In the genomic region with DNA sequence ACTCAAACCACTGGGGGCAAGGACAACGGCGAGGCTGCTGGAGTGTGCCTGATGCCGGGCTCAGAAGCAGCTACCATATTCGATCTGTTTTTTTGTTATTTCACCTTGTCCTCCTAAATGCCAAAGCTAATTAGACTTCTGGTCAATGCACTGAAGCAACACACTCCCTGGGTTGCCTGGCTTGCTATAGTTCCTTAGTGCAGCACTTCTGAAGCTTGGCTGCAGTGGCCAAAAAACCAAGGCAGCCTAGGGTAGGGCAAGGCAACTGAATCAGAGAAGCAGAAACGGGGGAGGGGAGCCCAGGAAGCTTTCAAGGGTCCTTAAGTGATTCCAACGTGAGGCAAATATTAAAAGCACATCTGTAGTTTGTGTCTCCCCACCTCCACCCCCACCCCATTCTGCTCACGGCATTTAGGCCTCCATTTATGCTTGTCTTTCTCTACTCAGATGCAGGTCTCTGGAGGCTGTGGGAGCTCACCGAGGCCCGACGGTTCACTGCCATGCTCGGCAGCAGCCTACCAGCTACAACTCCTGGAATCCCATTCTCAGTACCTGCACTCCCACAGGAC, we compare ENCODE assay signal across 9 mouse cellular contexts. TPM values are rescaled to one million over a fixed set of nuclear protein-coding genes. Genes with fewer than 3 reads are reported as not detected.
A peak's percentile ranks its signal among the peaks of the same experiment; 100 is the strongest.
DNase-seq lines count a peak whose midpoint lies in the region; ATAC-seq lines count a peak whose summit lies in the region.
"Had no signal": no experiment of that assay in that cellular context is flagged by ENCODE, and none has a peak within 500 bp of the region (broad histone marks: within the 10 kb centered on the region; RNA-seq: fewer than 3 reads in every experiment).

No protein-coding gene starts in this region.

- peak overlapping the region; percentile 3 to 61; a peak in 3 of 4 replicates for H3K27ac ChIP-seq in heart, embryonic 14.5 days (replicated peaks in 1 of 2; ENCODE audit: control insufficient read depth in 1 of 2, insufficient read depth in 1 of 2, low read depth in 2 of 2, low read length in 2 of 2)
- H3K27ac ChIP-seq in forebrain, embryonic 16.5 days (ENCODE audit: low read length) = peak overlapping the region; percentile 73
- H3K27ac ChIP-seq in liver, embryonic 16.5 days (ENCODE audit: low read length) = peak overlapping the region; percentile 57

- H3K9ac ChIP-seq in heart, embryonic 14.5 days (ENCODE audit: low read length) = peak overlapping the region; percentile 64
- H3K9ac ChIP-seq in forebrain, embryonic 16.5 days (replicated peaks; ENCODE audit: low read depth, low read length) = peak overlapping the region; percentile 72
- peak overlapping the region; percentile 36 for H3K9ac ChIP-seq in liver, embryonic 16.5 days (ENCODE audit: low read depth, low read length)

- H3K4me3 ChIP-seq in heart, embryonic 14.5 days (ENCODE audit: control insufficient read depth in 1 of 2, insufficient read depth in 1 of 2, low read depth in 1 of 2, low read length in 2 of 2) = peak overlapping the region; percentile 21 to 76
- peak overlapping the region; percentile 65 for H3K4me3 ChIP-seq in forebrain, embryonic 16.5 days (replicated peaks; ENCODE audit: low read length)
- H3K4me3 ChIP-seq in liver, embryonic 16.5 days (ENCODE audit: low read depth, low read length) = peak overlapping the region; percentile 82

- H3K36me3 ChIP-seq in heart, embryonic 14.5 days (ENCODE audit: control insufficient read depth, insufficient read depth, low read length) = no peaks in the 10 kb centered on the region
- no peaks in the 10 kb centered on the region for H3K36me3 ChIP-seq in forebrain, embryonic 16.5 days (ENCODE audit: control insufficient read depth, insufficient read depth)
- no peaks in the 10 kb centered on the region for H3K36me3 ChIP-seq in liver, embryonic 16.5 days (ENCODE audit: control insufficient read depth, insufficient read depth)

- peaks cover 6% of the 10 kb centered on the region; the same call in 1 of the 2 replicates for H3K27me3 ChIP-seq in heart, embryonic 14.5 days (ENCODE audit: control insufficient read depth, insufficient read depth, low read length)
- no peaks in the 10 kb centered on the region for H3K27me3 ChIP-seq in forebrain, embryonic 16.5 days (replicated peaks; ENCODE audit: control insufficient read depth, insufficient read depth, low read length)
- no peaks in the 10 kb centered on the region for H3K27me3 ChIP-seq in liver, embryonic 16.5 days (ENCODE audit: control insufficient read depth, insufficient read depth, low read depth, low read length)
- H3K27me3 ChIP-seq: Patski had no signal

- no peak for ATAC-seq in heart, embryonic 14.5 days (ENCODE audit: insufficient number of reproducible peaks, insufficient read depth, low FRiP score, low read depth)
- ATAC-seq in forebrain, embryonic 16.5 days = no peak
- no peak for ATAC-seq in liver, embryonic 16.5 days (ENCODE audit: low read depth)
- ATAC-seq in activated CD4-positive, CD25-positive, alpha-beta regulatory T cell, adult 4 months = no peak

- 25% methylated on average over 11 of the region's 11 CpGs for WGBS in heart, embryonic 14.5 days
- WGBS in forebrain, embryonic 16.5 days = 20% methylated on average over 11 of the region's 11 CpGs
- 38% methylated on average over 11 of the region's 11 CpGs for WGBS in liver, embryonic 16.5 days (ENCODE audit: insufficient replicate concordance)

- peaks cover 3% of the 10 kb centered on the region; the same call in 1 of the 2 replicates for H3K9me3 ChIP-seq in heart, embryonic 14.5 days (ENCODE audit: control insufficient read depth, low read length)
- no peaks in the 10 kb centered on the region for H3K9me3 ChIP-seq in forebrain, embryonic 16.5 days (ENCODE audit: control insufficient read depth, low read length)
- H3K9me3 ChIP-seq in liver, embryonic 16.5 days (replicated peaks; ENCODE audit: control insufficient read depth, low read length) = no peaks in the 10 kb centered on the region

- no peak for DNase-seq in heart, postnatal 4 days
- DNase-seq in MN1 (ENCODE audit: low spot score) = peak; percentile 58
- DNase-seq in thymus, postnatal 36 days = no peak
- no peak for DNase-seq in adrenal gland, postnatal 4 days (ENCODE audit: low spot score in 2 of 2)

- H3K4me2 ChIP-seq in heart, embryonic 14.5 days (ENCODE audit: low read length) = peak overlapping the region; percentile 93
- H3K4me2 ChIP-seq in forebrain, embryonic 16.5 days (ENCODE audit: low read length) = peak overlapping the region; percentile 65
- peak overlapping the region; percentile 98 for H3K4me2 ChIP-seq in liver, embryonic 16.5 days (ENCODE audit: low read depth, low read length)

- peaks cover 40 to 64% of the 10 kb centered on the region in 2 experiments for H3K4me1 ChIP-seq in heart, embryonic 14.5 days (ENCODE audit: control insufficient read depth in 2 of 2, insufficient read depth in 2 of 2, low read length in 2 of 2)
- peaks cover 51% of the 10 kb centered on the region for H3K4me1 ChIP-seq in forebrain, embryonic 16.5 days (replicated peaks; ENCODE audit: control insufficient read depth, insufficient read depth, low read length)
- H3K4me1 ChIP-seq in liver, embryonic 16.5 days (ENCODE audit: control insufficient read depth, low read depth, low read length) = peaks cover 58% of the 10 kb centered on the region

RNA-seq across cellular contexts. Expression of a gene that starts 2.1 kb away (rescaled TPM):
- 15.6 and 17.8 TPM in 2 replicates for polyA plus RNA-seq in heart, embryonic 14.5 days (2014; fragmentation: Nextera tagmentation; extraction: Ambion mirVana)
- 10 to 100 TPM; 28.5 TPM for total RNA-seq in heart, postnatal 4 days (2021)
- polyA plus RNA-seq in forebrain, embryonic 16.5 days (2015; fragmentation: Nextera tagmentation; extraction: Ambion mirVana) = 40.1 and 46.8 TPM in 2 replicates
- polyA plus RNA-seq in liver, embryonic 16.5 days (2015; fragmentation: Nextera tagmentation; extraction: Ambion mirVana) = 13.6 and 15.0 TPM in 2 replicates
- 1 to 10 TPM; 4.2 to 6.3 TPM for polyA plus RNA-seq in activated CD4-positive, CD25-positive, alpha-beta regulatory T cell, adult 4 months (2017; shearing (Covaris generic))
- 10 to 100 TPM; 58.6 to 65.8 TPM for total RNA-seq in adrenal gland, postnatal 4 days (2021)

RNA-seq across cellular contexts. Expression of a gene that starts 28.6 kb away (rescaled TPM):
- polyA plus RNA-seq in heart, embryonic 14.5 days (2014; fragmentation: Nextera tagmentation; extraction: Ambion mirVana) = 6.7 and 7.1 TPM in 2 replicates
- total RNA-seq in heart, postnatal 4 days (2021) = 1 to 10 TPM; 5.8 to 7.5 TPM
- 10.6 and 12.7 TPM in 2 replicates for polyA plus RNA-seq in forebrain, embryonic 16.5 days (2015; fragmentation: Nextera tagmentation; extraction: Ambion mirVana)
- polyA plus RNA-seq in liver, embryonic 16.5 days (2015; fragmentation: Nextera tagmentation; extraction: Ambion mirVana) = 10.2 and 12.3 TPM in 2 replicates
- 10 to 100 TPM; 36.6 to 47.3 TPM for polyA plus RNA-seq in activated CD4-positive, CD25-positive, alpha-beta regulatory T cell, adult 4 months (2017; shearing (Covaris generic))
- total RNA-seq in adrenal gland, postnatal 4 days (2021) = 10 to 100 TPM; 22.7 to 23.7 TPM

RNA-seq across cellular contexts. Expression of a gene that starts 30.6 kb away (rescaled TPM):
- 1.9 and 2.9 TPM in 2 replicates for polyA plus RNA-seq in heart, embryonic 14.5 days (2014; fragmentation: Nextera tagmentation; extraction: Ambion mirVana)
- total RNA-seq in heart, postnatal 4 days (2021) = 1 to 10 TPM; 7.9 to 8.1 TPM
- 101 TPM in 2 replicates for polyA plus RNA-seq in forebrain, embryonic 16.5 days (2015; fragmentation: Nextera tagmentation; extraction: Ambion mirVana)
- polyA plus RNA-seq in liver, embryonic 16.5 days (2015; fragmentation: Nextera tagmentation; extraction: Ambion mirVana) = 1.2 and 1.8 TPM in 2 replicates
- under 1 TPM; 0.36 to 0.45 TPM for polyA plus RNA-seq in activated CD4-positive, CD25-positive, alpha-beta regulatory T cell, adult 4 months (2017; shearing (Covaris generic))
- 10 to 100 TPM; 48.9 to 52.3 TPM for total RNA-seq in adrenal gland, postnatal 4 days (2021)

RNA-seq across cellular contexts. Expression of a gene that starts 49.4 kb away (rescaled TPM):
- polyA plus RNA-seq in heart, embryonic 14.5 days (2014; fragmentation: Nextera tagmentation; extraction: Ambion mirVana) = 0.44 and 1.5 TPM in 2 replicates
- total RNA-seq in heart, postnatal 4 days (2021) = 1 to 10 TPM; 1.2 to 1.7 TPM
- polyA plus RNA-seq in forebrain, embryonic 16.5 days (2015; fragmentation: Nextera tagmentation; extraction: Ambion mirVana) = 5.7 and 8.6 TPM in 2 replicates
- polyA plus RNA-seq in liver, embryonic 16.5 days (2015; fragmentation: Nextera tagmentation; extraction: Ambion mirVana) = 1.1 and 1.5 TPM in 2 replicates
- 1 to 10 TPM; 1.1 to 1.2 TPM for polyA plus RNA-seq in activated CD4-positive, CD25-positive, alpha-beta regulatory T cell, adult 4 months (2017; shearing (Covaris generic))
- 10 to 100 TPM; 13.8 to 13.9 TPM for total RNA-seq in adrenal gland, postnatal 4 days (2021)

RNA-seq across cellular contexts. Expression of a gene that starts 57.0 kb away (rescaled TPM):
- polyA plus RNA-seq in heart, embryonic 14.5 days (2014; fragmentation: Nextera tagmentation; extraction: Ambion mirVana) = 0.73 and 1.2 TPM in 2 replicates
- under 1 TPM; 0.29 to 0.70 TPM for total RNA-seq in heart, postnatal 4 days (2021)
- 1.4 and 2.4 TPM in 2 replicates for polyA plus RNA-seq in forebrain, embryonic 16.5 days (2015; fragmentation: Nextera tagmentation; extraction: Ambion mirVana)
- 2.5 and 3.5 TPM in 2 replicates for polyA plus RNA-seq in liver, embryonic 16.5 days (2015; fragmentation: Nextera tagmentation; extraction: Ambion mirVana)
- not detected for polyA plus RNA-seq in activated CD4-positive, CD25-positive, alpha-beta regulatory T cell, adult 4 months (2017; shearing (Covaris generic))
- 10 to 100 TPM in 1 of 2 experiments, 1 to 10 TPM in 1; 4.7 to 12.0 TPM for total RNA-seq in adrenal gland, postnatal 4 days (2021)

Comparison
In these comparisons a context has a peak if more than half of its experiments do, and no peak if none do; other contexts are left out.
1. RNA of a gene that starts 30.6 kb away (polyA plus RNA-seq): 101 TPM in forebrain, embryonic 16.5 days; 1.9 to 2.9 TPM in heart, embryonic 14.5 days, 1.2 to 1.8 TPM in liver, embryonic 16.5 days and 0.36 to 0.45 TPM in activated CD4-positive, CD25-positive, alpha-beta regulatory T cell, adult 4 months; every median in the first group is over 10 times any median in the second.
2. Peak in every context shown above with its lines, with median percentiles within 50 percentile points of each other: H3K27ac ChIP-seq, H3K4me2 ChIP-seq, H3K4me3 ChIP-seq and H3K9ac ChIP-seq.